Mouse (Mus musculus) embryonic stem cell, embryonic (primary cell): ENCODE data around the gene Hmox2.

Source experiments
- CTCF ChIA-PET, 4 experiments: fragments of 300-600 bp in 2 of 4; fragments of 350-600 bp in 2 of 4; sonication (Branson Sonifier 250); formaldehyde crosslinking; loops; one replicate each; lab custom pipeline; 2022; ENCODE audit warnings: inconsistent platforms in 2 of 4; lab: Charles Lee
- POLR2A ChIA-PET, 4 experiments: fragments of 300-600 bp in 2 of 4; fragments of 350-600 bp in 2 of 4; sonication (Branson Sonifier 250); formaldehyde crosslinking; loops; one replicate each; lab custom pipeline; 2022; ENCODE audit warnings: antibody characterized with exemption in 4 of 4, inconsistent platforms in 1 of 4; lab: Charles Lee

Gene Hmox2

GRCm38 (mm10) chr16:4725780-4726527, at the start of gene Hmox2:
Gene Hmox2 (plus strand): TSS chr16:4726361.
- ChIA-PET POLR2A (interaction anchor here in 3 of 4 experiments (0.6 to 5.4 kb wide), 60 partner anchors 8 to 287 kb away, joined by 3 to 31 read pairs (median 4); partner anchors contain the start of genes Cdip1 (in 3 of the 3), Ubald1 (in 3 of the 3), Pam16 (in 2 of the 3) and Coro7 (in 1 of the 3)), CTCF (interaction anchor here in 2 of 4 experiments (0.7 to 1.6 kb wide), 5 partner anchors 8 to 166 kb away, joined by 3 read pairs; partner anchors contain the start of genes Cdip1 (in 1 of the 2) and Tfap4 (in 1 of the 2))

- CTCF ChIA-PET = interaction anchor here in 2 of 4 experiments (1.2 to 1.3 kb wide), 3 partner anchors 9 to 69 kb away, joined by 3 read pairs; no protein-coding TSS in a partner anchor
- POLR2A ChIA-PET = interaction anchor here in 2 of 4 experiments (0.5 to 2.0 kb wide), 3 partner anchors 10 to 315 kb away, joined by 3 to 4 read pairs (median 3); no protein-coding TSS in a partner anchor
Observed at GRCm38 (mm10) chr16:4676836-4677235, 49.3 kb upstream of the Hmox2 start.

- CTCF ChIA-PET = interaction anchor here in 2 of 4 experiments (1.2 to 1.3 kb wide), 3 partner anchors 11 to 71 kb away, joined by 3 read pairs; no protein-coding TSS in a partner anchor
- POLR2A ChIA-PET = interaction anchor here in 2 of 4 experiments (0.6 to 2.9 kb wide), 5 partner anchors 11 to 202 kb away, joined by 3 to 19 read pairs (median 4); partner anchors contain the start of gene Ubald1 (in 1 of the 2)
Observed at GRCm38 (mm10) chr16:4678080-4678479, 48.1 kb upstream of the Hmox2 start.

GRCm38 (mm10) chr16:4679121-4680018, 46.8 kb upstream of the Hmox2 start, which contains the start of gene Coro7:
Gene Coro7 (minus strand): TSS chr16:4679777.
- ChIA-PET POLR2A (interaction anchor here (0.6 to 2.9 kb wide), 87 partner anchors 9 to 676 kb away, joined by 3 to 26 read pairs (median 4); partner anchors contain the start of genes Srl (in 3 of the 4), Ubald1 (in 3 of the 4), Cdip1 (in 2 of the 4) and Dnaja3 (in 2 of the 4)), CTCF (interaction anchor here in 3 of 4 experiments (0.6 to 2.5 kb wide), 14 partner anchors 11 to 363 kb away, joined by 3 to 32 read pairs (median 3); no protein-coding TSS in a partner anchor)

GRCm38 (mm10) chr16:4680922-4681455, 45.2 kb upstream of the Hmox2 start:
- CTCF ChIA-PET = interaction anchor here in 2 of 4 experiments (0.6 to 2.5 kb wide), 2 partner anchors 12 to 86 kb away, joined by 4 to 32 read pairs; partner anchors contain the start of gene Glis2 (in 1 of the 2)

GRCm38 (mm10) chr16:4682628-4683179, 43.5 kb upstream of the Hmox2 start:
- CTCF ChIA-PET = interaction anchor here (1.4 to 1.8 kb wide), 4 partner anchors 16 to 52 kb away, joined by 3 to 5 read pairs (median 4); no protein-coding TSS in a partner anchor
- POLR2A ChIA-PET = interaction anchor here (0.6 to 2.1 kb wide), 16 partner anchors 12 to 331 kb away, joined by 3 to 16 read pairs (median 4); partner anchors contain the start of genes Ubald1 (in 3 of the 4), Hmox2 (in 1 of the 4), Pam16 (in 1 of the 4) and Rogdi (in 1 of the 4)

More at GRCm38 (mm10) chr16:4680922-4681455, 45.2 kb upstream of the Hmox2 start:
- POLR2A ChIA-PET = interaction anchor here (0.6 to 2.9 kb wide), 17 partner anchors 17 to 201 kb away, joined by 3 to 21 read pairs (median 5); partner anchors contain the start of genes Ubald1 (in 2 of the 4), Hmox2 (in 1 of the 4), Pam16 (in 1 of the 4) and Tfap4 (in 1 of the 4)

- ChIA-PET CTCF (interaction anchor here in 3 of 4 experiments (1.5 to 1.8 kb wide), 3 partner anchors 16 kb away, joined by 4 to 5 read pairs (median 5); no protein-coding TSS in a partner anchor), POLR2A (interaction anchor here in 2 of 4 experiments (0.7 to 2.1 kb wide), 8 partner anchors 16 to 197 kb away, joined by 3 to 16 read pairs (median 4); partner anchors contain the start of genes Pam16 (in 1 of the 2) and Ubald1 (in 1 of the 2))
Observed at GRCm38 (mm10) chr16:4683193-4683580, 43.0 kb upstream of the Hmox2 start.

GRCm38 (mm10) chr16:4683581-4684456, 42.3 kb upstream of the Hmox2 start:
- POLR2A ChIA-PET = interaction anchor here in 3 of 4 experiments (0.6 to 2.9 kb wide), 32 partner anchors 8 to 329 kb away, joined by 3 to 16 read pairs (median 3); partner anchors contain the start of genes Ubald1 (in 3 of the 3) and Rogdi (in 1 of the 3)
- CTCF ChIA-PET = interaction anchor here in 2 of 4 experiments (0.5 to 0.9 kb wide), 3 partner anchors 17 to 359 kb away, joined by 3 to 4 read pairs (median 4); no protein-coding TSS in a partner anchor

- POLR2A ChIA-PET = interaction anchor here in 3 of 4 experiments (0.6 to 2.9 kb wide), 29 partner anchors 9 to 329 kb away, joined by 3 to 16 read pairs (median 3); partner anchors contain the start of genes Ubald1 (in 3 of the 3) and Rogdi (in 1 of the 3)
- CTCF ChIA-PET = interaction anchor here in 2 of 4 experiments (0.5 to 0.9 kb wide), 3 partner anchors 17 to 359 kb away, joined by 3 to 4 read pairs (median 4); no protein-coding TSS in a partner anchor
Observed at GRCm38 (mm10) chr16:4684457-4684791, 41.7 kb upstream of the Hmox2 start.

GRCm38 (mm10) chr16:4689371-4689770, 36.8 kb upstream of the Hmox2 start:
- CTCF ChIA-PET = interaction anchor here in 3 of 4 experiments (0.7 to 1.2 kb wide), 4 partner anchors 10 to 224 kb away, joined by 3 to 4 read pairs (median 4); partner anchors contain the start of gene Coro7 (in 1 of the 3)
- POLR2A ChIA-PET = interaction anchor here in 3 of 4 experiments (0.6 to 1.8 kb wide), 11 partner anchors 9 to 275 kb away, joined by 3 to 5 read pairs (median 4); partner anchors contain the start of genes Anks3 (in 1 of the 3), Coro7 (in 1 of the 3), Pam16 (in 1 of the 3) and Srl (in 1 of the 3)

- CTCF ChIA-PET = interaction anchor here in 2 of 4 experiments (0.7 to 1.1 kb wide), 5 partner anchors 12 to 213 kb away, joined by 3 to 6 read pairs (median 4); no protein-coding TSS in a partner anchor
- POLR2A ChIA-PET = interaction anchor here in 3 of 4 experiments (0.8 to 5.1 kb wide), 19 partner anchors 9 to 195 kb away, joined by 3 to 23 read pairs (median 5); partner anchors contain the start of genes Hmox2 (in 3 of the 3), Cdip1 (in 1 of the 3), Coro7 (in 1 of the 3) and Ubald1 (in 1 of the 3)
Observed at GRCm38 (mm10) chr16:4701211-4701610, 24.9 kb upstream of the Hmox2 start.

GRCm38 (mm10) chr16:4702646-4703045, 23.5 kb upstream of the Hmox2 start:
- POLR2A ChIA-PET = interaction anchor here (0.6 to 5.1 kb wide), 22 partner anchors 9 to 747 kb away, joined by 3 to 23 read pairs (median 6); partner anchors contain the start of genes Hmox2 (in 3 of the 4), Ubald1 (in 2 of the 4), Cdip1 (in 1 of the 4) and Coro7 (in 1 of the 4)
- CTCF ChIA-PET = no interaction called here

GRCm38 (mm10) chr16:4705541-4705940, 20.6 kb upstream of the Hmox2 start:
- CTCF ChIA-PET = interaction anchor here in 1 of 4 experiments (0.5 kb wide), 1 partner anchor 276 kb away, joined by 3 read pairs; no protein-coding TSS in a partner anchor
- POLR2A ChIA-PET = interaction anchor here in 2 of 4 experiments (0.8 to 5.1 kb wide), 15 partner anchors 9 to 196 kb away, joined by 3 to 23 read pairs (median 4); partner anchors contain the start of genes Hmox2 (in 2 of the 2), Coro7 (in 1 of the 2) and Ubald1 (in 1 of the 2)

- CTCF ChIA-PET = interaction anchor here in 1 of 4 experiments (0.5 kb wide), 1 partner anchor 559 kb away, joined by 4 read pairs; no protein-coding TSS in a partner anchor
- POLR2A ChIA-PET = interaction anchor here in 3 of 4 experiments (0.6 to 3.8 kb wide), 6 partner anchors 9 to 162 kb away, joined by 3 to 17 read pairs (median 3); partner anchors contain the start of gene Hmox2 (in 2 of the 3)
Observed at GRCm38 (mm10) chr16:4711173-4711572, 15.0 kb upstream of the Hmox2 start.
